Mouse (Mus musculus) kidney, adult 9 months (tissue): ENCODE results near the gene Gm49378.

Experiments
- DNase-seq: peaks from one replicate; pipeline ENCODE4 v3.0.0; 2022

Gm49378 gene

DNA sequence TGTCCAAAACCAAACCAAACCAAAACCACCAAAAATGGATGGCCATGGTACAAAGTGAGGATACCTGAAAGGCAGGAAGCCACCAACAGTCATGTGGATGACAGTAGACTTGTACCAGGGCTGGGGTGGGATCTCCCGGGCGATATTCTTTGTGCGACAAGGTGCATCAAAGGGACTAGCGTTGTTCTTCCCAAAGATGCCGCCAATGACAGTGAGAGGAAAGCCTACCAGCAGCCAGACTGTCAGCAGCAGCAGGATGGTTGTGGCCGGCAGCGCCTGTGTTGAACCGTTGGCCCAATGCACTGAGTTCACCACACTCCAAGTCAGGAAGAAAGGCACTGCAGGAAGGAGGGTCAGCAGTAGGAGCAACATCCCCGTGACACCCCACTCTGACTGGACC is at the start of gene Gm49378:
Gene Gm49378, minus strand, starts transcription at position 101 of the 400 bp plus-strand sequence.
- no peak for DNase-seq

DNA sequence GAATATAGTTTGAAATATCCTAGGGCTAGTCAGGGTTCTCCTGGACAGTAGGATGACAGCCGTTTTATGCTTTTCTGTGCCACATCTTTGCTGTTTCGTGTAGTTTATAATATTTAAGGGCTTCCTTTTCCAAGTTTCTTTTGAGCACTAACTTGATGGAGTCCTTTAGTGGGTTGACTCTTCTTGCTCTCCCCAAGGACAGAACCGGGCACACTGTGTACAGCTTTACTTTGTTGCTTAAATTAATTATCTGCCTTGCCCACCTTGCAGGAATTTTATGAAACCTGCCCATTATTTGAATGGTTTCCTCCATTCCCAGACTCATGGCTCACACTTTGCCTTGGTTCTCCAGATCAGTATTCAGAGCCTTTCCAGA is 44.4 kb upstream of the Gm49378 start:
- DNase-seq, result no peak

DNA sequence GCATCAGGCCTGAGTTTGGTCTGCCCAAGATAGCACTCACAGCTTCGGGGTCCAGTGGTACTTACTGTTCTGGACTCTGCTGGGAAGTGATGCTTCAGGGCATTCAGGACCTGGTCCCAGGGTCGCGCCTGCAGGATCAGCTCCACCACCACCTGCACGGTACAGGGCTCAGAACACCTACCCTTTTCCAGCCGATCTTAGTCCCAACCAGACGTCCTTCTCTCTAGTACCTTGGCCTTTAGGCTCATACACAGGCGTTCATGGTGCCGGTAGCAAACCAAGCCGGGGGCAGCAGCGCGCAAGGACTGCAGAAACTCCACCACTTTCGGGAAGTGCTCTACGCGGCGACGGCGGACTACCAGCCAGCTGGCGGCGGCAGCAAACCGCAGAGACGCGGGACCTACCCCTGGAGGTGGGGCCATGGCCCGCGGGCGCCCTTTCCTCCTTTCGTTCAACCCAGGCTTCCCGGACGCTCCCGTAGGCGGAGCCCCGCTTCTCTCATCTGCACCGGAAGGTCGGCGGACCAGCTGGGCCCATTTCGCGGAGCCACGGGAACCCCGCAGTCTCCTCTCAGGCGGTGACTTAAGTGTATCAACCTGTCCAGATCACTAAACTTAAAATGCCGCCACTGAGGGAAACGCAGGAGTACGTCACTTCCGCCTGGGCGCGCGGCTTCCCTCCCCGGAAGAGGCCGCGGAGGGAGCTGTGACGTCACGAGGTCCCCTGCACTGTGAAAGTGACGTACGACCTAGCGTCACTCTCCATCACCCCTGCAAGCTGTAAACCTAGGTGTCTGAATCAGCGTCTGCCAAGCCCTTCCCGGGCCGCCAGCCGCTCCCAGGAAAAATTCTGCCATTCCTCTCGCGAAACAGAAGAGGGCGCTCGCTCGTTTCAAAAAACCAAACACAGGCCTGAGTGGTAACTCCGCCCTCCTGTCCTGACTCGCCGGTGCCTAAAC is 43.7 kb upstream of the Gm49378 start, which contains the start of gene Tinf2:
Gene Tinf2, minus strand, starts transcription at position 661 of the 958 bp plus-strand sequence.
- DNase-seq, result peak; percentile 97

DNA sequence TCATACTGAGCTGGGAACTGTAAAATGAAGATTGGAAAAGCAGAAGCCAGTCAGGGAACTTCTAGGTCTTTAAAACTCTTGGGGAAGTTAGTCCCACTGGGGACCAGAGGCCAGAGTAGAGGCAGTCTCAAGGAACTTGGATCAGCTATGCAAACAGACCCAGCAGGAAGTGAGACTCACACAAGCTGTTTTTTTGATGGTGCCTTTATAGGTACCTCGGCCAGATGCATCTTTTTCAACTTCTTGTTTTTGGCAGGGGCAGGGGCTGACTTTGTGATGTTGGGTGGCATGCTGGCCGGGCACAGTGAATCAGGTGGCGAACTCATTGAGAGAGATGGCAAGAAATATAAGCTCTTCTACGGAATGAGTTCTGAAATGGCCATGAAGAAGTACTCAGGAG is 39.9 kb upstream of the Gm49378 start:
- no peak for DNase-seq

DNA sequence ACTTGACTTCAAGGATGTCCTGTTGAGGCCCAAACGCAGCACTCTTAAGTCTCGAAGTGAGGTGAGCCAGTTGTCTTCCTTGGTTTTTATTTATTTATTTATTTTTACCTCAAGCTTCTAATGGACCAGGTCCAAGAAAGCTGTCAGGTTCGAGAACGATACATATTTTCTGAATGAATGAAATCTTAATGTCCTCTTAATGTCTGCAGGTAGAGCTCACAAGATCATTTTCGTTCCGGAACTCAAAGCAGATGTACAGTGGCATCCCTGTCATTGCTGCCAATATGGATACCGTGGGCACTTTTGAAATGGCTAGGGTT is 35.0 kb upstream of the Gm49378 start:
- no peak for DNase-seq

DNA sequence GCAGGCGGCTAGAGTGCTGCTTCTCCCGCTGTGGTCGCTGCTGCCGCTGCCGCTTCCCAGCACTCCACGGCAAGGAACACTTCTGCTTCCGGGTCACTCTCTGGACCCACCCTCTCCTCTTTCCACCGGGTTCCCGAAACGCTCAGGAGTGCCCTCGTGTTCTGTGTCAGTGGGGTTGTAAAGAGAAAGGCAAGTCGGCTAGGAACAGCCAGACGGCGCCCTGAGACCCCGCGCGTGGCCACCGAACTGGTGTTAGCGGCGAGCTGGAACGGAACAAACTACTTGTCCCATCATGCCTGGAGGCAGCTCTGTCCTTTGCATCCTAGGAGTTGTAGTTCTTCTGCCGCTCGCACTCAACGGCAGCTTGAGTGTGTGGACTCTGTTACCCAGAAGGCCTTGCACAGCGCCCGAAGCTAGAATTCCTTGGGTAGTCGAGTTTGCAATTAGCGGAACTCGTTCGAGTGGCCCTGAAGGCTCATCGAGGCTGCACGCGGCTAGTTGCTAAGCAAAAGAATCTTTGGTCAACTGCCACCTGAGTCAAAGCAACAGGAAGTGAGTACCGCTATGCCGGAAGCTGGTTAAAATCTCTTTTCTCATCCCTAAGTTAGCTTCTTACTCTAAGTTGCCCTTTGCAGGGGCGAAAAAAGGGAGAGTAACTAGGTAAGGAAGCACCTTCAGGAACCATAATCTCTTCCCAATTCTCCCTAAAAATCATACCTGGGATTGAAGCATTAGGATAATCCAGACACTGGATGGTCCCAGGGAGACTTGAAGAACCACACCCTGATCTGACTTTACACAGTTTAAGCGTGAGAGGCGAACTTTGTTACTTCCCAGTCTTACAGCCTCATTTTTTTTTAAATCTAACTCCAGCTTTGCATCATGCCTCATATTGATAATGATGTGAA is 34.4 kb upstream of the Gm49378 start, which contains the start of the genes Gmpr2 and Nedd8:
Gene Gmpr2, plus strand, starts transcription at position 109 of the 908 bp plus-strand sequence.
Gene Nedd8, minus strand, starts transcription at position 292 of the 908 bp plus-strand sequence.
- DNase-seq, result peak; percentile 97

DNA sequence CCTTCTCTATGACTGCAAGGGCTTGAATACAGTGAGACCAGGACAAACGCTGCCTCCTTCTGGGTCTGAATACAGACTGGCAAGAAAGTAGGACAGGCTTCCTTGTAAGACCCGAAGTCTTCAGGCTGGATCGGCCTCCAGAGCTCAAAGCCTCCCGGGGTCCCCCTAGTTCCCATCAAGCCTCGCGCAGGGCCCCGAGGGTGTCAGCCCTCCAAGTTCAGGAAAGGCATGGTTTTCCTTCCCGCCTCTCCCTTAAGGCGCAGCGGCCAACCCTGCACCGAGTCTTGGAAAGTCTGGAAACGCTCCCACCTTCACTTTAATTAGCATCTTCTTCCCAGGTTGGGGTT is 33.8 kb upstream of the Gm49378 start:
- no peak for DNase-seq

DNA sequence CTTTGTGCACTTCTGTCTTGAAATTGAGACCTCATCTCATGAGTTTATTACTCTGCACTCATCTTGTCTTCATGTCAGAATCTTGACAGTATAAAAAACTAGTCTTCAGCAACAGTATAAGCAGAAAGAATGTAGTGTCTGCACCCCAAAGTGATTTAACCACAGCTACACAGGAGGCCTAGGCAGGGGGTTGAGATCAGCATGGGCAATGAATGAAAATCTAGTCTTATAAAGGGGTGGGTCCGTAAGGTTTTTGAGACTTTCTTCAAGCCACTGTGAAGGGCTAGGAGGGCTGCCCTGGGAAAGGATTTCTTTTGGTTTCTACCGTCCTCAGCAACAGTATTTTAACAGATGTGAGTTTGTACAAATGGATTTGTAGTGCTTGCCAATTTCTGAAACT is 22.9 kb upstream of the Gm49378 start:
- no peak for DNase-seq

DNA sequence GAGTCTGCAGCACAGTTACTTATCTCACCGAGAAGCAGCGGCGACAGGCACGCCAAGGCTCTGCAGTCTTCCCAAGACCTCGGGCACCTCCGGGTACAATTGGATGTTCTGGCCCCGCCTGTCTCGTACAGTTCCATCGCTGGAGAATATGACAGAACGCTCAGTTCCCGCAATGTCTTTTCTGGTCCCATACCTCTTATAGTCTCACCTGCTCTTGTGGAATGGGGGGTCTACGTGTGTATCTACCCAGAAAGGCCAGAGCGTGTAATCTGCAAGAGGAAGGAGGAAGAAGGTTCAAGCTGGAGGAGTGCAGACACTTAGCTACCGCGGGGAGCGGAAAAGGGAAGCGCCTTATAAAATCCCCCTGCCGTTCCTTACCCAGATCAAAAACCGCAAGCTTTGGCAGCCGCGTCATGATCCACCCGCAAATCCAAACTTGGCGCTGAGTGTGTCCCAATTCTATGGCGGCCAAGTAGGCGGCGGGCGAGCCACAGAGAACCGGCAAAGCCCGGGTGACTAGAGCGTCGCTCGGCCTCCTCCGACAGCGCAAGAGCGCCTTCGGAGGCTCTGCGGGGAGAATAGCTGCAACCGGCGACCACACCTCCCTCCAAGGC is 22.4 kb upstream of the Gm49378 start, which contains the start of gene Mdp1:
Gene Mdp1, minus strand, starts transcription at position 549 of the 614 bp plus-strand sequence.
- DNase-seq, result peak; percentile 75

DNA sequence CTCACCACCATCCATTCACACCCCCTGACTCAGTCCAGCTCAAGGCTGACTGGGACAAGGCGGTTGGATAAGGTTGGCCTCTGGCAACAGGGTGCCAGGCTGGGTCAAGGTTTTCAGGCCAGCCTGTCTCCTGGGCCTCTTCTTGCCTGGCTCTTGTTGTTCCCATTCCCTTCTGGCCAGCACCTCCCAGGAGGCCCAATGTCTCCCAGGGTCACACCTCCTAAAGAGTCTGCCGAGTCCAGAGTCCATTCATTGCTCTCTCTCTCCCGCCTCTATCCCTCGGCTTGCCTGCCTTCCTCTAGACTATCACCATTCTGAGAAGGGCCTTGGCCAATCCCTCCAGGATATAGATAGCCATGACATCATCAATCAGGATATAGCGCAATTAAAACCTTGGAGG is 20.3 kb upstream of the Gm49378 start:
- peak; percentile 87 for DNase-seq

DNA sequence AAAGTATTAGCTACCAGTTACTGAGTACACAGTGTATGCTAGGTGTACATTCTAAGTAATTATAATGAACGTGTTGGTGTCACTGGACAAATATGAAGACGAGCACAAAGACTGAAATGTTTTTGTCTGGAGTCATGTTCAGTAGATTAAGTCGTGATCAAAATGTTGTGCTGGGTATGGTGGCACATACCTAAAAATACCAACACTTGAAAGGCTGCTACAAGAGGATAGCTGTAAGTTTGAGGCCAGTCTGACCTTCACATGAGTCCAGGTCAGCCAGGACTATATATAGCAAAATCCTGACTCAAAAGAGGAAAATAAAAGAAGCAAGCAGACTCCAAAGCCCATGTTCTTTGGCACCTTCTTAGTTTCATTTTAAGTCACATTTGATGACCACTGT is 19.2 kb upstream of the Gm49378 start:
- no peak for DNase-seq

DNA sequence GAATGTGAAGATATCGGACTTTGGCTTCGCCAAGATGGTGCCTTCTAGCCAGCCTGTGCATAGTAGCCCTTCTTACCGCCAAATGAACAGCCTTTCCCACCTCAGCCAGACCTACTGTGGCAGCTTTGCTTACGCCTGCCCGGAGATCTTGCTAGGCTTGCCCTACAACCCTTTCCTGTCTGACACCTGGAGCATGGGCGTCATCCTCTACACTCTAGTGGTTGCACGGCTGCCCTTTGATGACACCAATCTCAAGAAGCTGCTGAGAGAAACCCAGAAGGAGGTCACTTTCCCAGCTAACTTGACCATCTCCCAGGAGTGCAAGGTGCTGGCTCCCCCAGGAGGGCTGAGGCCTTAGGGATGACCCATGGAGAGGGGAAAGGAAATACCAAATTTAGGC is 13.8 kb upstream of the Gm49378 start:
- no peak for DNase-seq

DNA sequence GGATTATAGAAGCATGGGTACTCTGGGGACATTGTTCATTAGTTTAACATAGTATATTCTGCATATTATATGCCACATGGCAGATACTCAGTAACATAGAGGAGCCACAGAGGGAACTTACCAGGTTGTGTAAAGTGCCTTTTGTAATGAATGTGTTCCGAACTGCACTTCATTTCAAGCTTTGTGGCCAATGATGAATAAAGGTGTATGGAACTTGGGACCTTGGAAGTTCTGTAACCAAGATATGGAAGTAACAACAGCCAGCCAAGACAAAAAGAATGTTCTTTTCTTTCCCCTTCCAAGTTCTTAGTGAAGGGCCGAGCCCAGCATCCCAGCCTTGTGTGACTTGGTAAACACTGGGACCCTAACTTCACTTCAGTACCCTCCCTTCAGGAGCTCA is 12.2 kb upstream of the Gm49378 start, which contains the start of gene Tssk4:
Gene Tssk4, plus strand, starts transcription at position 301 of the 400 bp plus-strand sequence.
- no peak for DNase-seq

DNA sequence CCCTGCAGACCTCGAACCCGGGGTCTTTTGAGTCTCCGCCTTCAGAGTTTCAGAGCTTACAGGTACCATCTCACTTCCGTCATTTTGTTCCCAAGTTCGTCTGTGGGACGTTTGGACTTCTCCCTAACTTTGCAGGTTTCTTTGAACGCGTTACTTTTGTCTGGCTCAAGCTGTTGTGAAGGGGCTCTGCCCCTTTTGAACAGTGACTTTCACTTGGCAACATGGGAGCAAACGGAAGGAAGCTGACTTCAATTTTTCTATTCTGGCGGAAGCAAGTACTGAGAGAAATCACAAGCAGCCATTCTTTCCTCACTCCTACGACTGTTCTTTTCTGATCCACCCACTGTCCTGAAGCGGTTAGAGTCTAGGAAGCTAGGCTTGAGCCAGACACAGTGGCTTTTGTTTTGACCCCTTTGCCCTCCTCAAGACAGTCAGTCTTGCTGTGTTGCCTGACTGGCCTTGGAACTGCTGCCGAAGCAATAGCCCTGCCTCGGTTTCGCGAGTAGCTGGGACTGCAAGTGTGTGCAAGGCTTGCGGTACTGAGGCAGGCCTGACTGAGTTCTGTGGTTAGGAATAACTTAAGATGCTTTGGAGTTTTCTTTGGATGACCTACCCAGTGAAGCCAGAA is 6.7 kb upstream of the Gm49378 start:
- peak; percentile 20 for DNase-seq

DNA sequence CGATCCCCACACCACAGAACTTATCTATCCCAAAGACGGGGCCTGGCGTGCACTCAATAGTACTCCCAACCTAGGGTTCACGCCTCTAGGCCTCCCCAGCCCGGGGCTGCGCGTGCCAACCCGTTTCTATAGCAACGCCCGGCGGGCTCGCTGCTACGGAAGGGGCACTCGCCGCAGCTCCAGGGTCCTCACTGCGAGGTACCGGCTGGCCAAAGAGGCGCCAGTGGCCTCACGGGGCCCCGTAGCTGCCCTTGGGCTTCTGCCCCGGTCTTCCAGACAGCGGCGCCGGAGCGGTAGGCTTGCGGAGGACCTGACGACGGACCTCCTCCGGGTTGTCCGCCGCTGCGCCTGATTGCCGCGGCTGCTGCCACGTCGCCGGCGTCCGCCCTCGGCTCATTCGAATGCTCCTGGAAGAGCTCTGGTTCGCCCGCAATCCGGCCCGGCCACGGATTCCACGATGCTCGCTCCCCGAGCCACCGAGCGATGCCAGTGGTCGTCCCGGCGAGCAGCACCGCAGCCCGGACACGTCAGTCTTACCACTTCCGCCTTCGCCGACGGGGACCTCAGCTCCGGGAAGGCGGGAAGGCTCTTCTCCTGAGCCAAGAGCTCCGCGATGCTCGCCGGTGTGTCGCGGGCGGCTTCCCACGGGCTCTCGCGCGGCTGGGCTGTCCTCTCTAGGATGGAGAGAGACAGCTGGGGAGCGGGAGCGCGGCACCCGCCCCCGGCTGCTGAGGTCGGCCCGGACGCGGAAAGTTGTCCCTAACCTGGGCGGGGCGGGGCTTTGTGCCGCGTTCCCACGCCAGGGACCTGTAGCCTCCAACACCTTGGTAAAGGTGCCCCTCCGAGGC is 5.6 kb upstream of the Gm49378 start, which contains the start of gene Tm9sf1:
Gene Tm9sf1, minus strand, starts transcription at position 747 of the 848 bp plus-strand sequence.
- peak; percentile 89 for DNase-seq

DNA sequence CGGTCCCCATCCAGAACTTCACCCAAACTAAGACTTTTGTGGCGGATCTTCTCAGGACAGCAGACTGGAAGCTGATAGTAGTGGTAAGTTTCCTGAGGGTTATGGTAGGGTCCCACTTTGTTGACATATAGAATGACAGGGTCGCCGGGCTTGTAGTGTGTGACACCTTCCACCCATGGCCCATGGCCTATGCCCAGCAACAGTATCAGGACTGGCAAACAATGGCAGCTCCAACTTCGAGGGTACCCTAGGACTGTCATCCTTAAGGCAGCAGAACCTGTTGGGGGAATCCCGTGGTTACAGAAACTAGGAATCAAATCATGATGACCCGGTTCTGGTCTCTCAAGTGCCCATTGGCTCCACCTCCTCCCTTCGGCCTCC is 5.0 kb upstream of the Gm49378 start:
- DNase-seq, result no peak

DNA sequence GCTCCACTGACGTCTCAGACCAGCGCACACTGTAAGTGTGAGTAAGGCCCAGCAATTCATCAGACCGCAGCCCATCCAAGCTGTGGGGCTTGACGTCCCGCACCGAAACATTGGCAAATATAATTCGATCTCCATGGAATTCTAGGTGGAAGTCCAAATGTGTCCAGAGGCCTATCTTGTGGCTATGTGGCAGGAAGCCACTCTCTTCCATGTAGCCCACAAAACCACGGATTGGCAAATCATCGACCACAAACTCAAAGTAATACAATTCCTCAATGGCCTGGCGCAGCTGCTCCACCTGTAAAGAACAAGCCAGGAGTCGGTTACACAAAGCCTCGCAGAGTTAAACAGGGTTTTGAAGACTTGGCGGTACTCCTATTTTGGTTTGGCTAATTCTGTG is 3.6 kb upstream of the Gm49378 start:
- DNase-seq, result no peak

DNA sequence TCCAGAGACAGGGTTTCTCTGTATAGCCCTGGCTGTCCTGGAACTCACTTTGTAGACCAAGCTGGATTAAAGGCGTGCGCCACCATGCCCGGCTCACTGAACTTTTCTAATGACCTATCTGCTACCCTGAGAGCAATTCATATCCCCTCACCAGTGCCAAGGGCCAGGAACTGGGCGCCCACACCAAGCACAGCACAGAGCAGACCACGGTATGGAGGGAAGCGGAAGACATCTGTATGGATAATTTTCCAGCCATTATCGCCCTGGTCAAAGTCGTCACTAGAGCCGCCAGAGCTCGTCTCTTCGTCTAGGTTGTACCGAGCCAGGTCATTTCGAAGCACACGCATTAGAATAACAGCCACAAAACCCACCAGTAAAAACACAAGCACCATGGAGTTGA is 3.1 kb upstream of the Gm49378 start:
- DNase-seq, result no peak

DNA sequence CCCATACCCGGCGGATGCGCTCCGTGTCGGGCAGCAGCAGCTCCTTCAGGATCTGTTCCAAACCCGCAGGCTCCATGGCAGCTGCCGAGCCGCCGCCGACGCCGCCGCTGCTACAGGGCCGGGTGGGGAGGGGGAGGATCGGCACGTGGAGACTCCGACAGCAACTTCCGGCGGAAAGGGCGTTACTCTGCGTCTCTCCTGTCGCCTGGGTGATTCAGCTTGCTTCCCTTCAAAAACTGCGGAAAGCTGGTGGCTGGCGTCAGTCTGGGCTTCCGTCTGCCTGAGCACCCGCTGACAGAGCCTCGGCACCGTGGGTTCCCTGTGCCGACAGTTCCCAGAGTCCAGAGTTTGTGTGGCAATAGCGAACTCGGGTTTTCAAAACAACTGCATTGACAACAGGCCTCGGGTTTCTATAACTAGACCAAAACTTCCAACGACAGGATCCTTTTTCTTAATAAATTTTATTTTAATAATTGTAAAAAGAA is 2.1 kb downstream of the Gm49378 start, which contains the start of gene Ipo4:
Gene Ipo4, minus strand, starts transcription at position 435 of the 485 bp plus-strand sequence.
- DNase-seq, result peak; percentile 88

DNA sequence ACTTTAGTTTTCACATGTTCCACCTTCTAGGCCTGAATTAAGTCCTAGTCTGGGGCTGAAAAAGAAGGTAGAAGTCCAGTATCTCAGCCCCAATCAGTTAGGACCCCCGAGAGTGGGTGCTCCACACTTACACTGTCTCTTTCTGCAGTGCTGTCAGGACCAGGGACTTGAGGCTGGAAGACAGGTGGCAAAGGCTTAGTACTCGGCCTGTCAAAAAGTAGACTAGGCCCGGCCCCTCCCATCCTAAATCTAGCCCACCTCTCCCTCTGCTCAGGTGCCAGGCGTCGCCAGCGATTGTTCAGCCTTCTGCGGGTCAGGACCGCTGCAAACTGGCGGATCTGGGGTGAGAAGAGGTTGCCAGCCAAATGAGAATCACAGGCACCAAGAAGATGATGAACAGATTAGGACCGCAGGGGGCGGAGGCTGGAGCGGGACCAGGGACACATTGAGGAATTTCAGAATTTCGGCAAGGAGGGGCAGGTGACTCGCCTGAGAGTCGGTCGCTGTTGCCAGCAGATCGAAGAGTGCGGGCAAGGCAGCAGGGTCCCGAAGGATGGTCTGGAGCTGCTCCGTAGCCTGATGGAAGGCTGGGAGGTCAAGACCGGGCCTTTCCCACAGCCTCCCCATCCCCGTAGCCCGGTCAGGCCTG is 2.7 kb downstream of the Gm49378 start:
- DNase-seq, result peak; percentile 24

DNA sequence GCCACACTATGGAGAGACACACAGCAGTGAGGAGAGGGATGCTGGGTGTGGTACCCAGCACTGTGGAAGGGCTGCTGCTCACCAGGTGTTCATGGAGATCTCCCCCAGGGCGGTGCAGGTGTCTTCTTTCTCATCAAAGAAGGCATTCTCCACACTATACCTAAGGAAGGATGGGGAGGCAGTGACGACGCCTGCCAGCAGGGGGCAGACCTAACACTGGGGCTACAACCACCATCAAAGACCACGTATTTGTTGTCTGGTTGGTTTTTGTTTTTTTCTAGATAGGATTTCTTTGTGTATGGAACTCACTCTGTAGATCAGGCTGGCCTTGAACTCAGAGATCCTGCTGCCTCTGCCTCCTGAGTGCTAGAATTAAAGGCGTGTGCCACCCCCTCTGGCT is 8.4 kb downstream of the Gm49378 start:
- peak; percentile 68 for DNase-seq
